Mouse (Mus musculus): ENCODE measurements around the gene 4933406M09Rik. TPM values are rescaled to one million over a fixed set of nuclear protein-coding genes. Genes with fewer than 3 reads are reported as not detected.
A peak's percentile ranks its signal among the peaks of the same experiment; 100 is the strongest.

The 4933406M09Rik gene
- polyA plus RNA-seq, 1 experiment from 2014 or later: not detected

DNA sequence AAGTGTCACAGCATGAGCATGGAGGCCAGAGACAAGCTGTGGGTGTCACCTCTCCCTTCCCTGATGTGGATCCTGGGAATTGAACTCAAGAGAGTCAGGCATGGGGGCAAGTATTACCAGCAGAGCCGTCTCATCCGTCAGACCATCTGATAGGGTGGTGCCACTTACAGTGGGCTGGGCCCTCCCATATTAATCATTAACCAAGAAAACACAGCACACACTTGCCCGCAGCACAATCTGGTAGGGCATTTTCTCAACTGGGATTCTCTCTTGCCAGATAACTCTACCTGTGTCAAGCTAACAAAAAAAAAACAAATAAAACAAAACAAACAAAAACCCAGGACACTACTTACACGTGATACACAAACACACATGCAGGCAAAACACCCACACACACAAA is 28.3 kb upstream of the 4933406M09Rik start:
- Histone ChIP-seq H3K27ac (ENCODE audit: low read depth, low read length) (peak overlapping the region; percentile 41; the same call in 1 of the 2 replicates), H3K4me1 (replicated peaks; ENCODE audit: control insufficient read depth, insufficient read depth, low read length) (peaks cover 2% of the 10 kb centered on the region; the same call in 1 of the 2 replicates), H3K27me3 (replicated peaks; ENCODE audit: control insufficient read depth, insufficient read depth, low read length) (no peaks in the 10 kb centered on the region), H3K9ac (ENCODE audit: low read depth, low read length) (no peak overlapping the region), H3K36me3 (ENCODE audit: control insufficient read depth, insufficient read depth) (peaks cover 53% of the 10 kb centered on the region), H3K4me3 (ENCODE audit: low read depth, low read length) (no peak overlapping the region), H3K4me2 (replicated peaks; ENCODE audit: low read depth) (no peak overlapping the region; the same call in 1 of the 2 replicates), H3K9me3 (ENCODE audit: control insufficient read depth) (no peaks in the 10 kb centered on the region)
- WGBS: 44% methylated on average over 4 of the region's 4 CpGs
- no peak for ATAC-seq
- no peak for TF ChIP-seq CTCF (IDR thresholded peaks at IDR 0.05; ENCODE audit: low read depth)

DNA sequence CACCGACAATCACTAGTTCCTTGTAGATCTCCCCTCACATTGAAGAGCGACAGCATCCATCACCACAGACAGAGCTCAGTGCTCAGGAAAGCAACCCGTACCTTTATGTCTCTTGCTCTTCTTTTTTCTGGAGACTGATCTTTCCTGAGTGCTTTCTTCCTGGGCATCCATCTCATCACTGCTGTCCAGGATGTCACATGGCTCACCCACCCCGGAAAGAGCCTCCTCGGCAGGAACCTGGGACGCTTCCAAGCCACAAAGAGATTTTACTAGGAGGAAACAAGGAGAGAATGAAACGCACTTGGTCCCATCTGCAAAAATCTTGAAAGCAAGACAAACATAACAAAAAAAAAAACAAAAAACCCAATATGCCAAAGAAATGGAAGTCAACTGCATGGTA is 25.1 kb upstream of the 4933406M09Rik start:
- peak overlapping the region; percentile 80 for H3K4me2 ChIP-seq (replicated peaks; ENCODE audit: low read depth)
- peaks cover 3% of the 10 kb centered on the region; the same call in 1 of the 2 replicates for H3K4me1 ChIP-seq (replicated peaks; ENCODE audit: control insufficient read depth, insufficient read depth, low read length)
- no peaks in the 10 kb centered on the region for H3K9me3 ChIP-seq (ENCODE audit: control insufficient read depth)
- peak overlapping the region; percentile 87 for H3K4me3 ChIP-seq (ENCODE audit: low read depth, low read length)
- no peak overlapping the region for H3K27ac ChIP-seq (ENCODE audit: low read depth, low read length)
- peak overlapping the region; percentile 94 for H3K9ac ChIP-seq (ENCODE audit: low read depth, low read length)
- no peak for ATAC-seq
- no peak for TF ChIP-seq CTCF (IDR thresholded peaks at IDR 0.05; ENCODE audit: low read depth)
- H3K27me3 ChIP-seq (replicated peaks; ENCODE audit: control insufficient read depth, insufficient read depth, low read length): no peaks in the 10 kb centered on the region
- 59% methylated on average over 7 of the region's 7 CpGs for WGBS
- H3K36me3 ChIP-seq (ENCODE audit: control insufficient read depth, insufficient read depth): peaks cover 22% of the 10 kb centered on the region

- H3K27ac ChIP-seq (ENCODE audit: low read depth, low read length): peak overlapping the region; percentile 92
- peak; percentile 77 for ATAC-seq
- peaks cover 3% of the 10 kb centered on the region; the same call in 1 of the 2 replicates for H3K4me1 ChIP-seq (replicated peaks; ENCODE audit: control insufficient read depth, insufficient read depth, low read length)
- H3K27me3 ChIP-seq (replicated peaks; ENCODE audit: control insufficient read depth, insufficient read depth, low read length): no peaks in the 10 kb centered on the region
- TF ChIP-seq CTCF (IDR thresholded peaks at IDR 0.05; ENCODE audit: low read depth): no peak
- H3K4me3 ChIP-seq (ENCODE audit: low read depth, low read length): peak overlapping the region; percentile 87
- H3K4me2 ChIP-seq (replicated peaks; ENCODE audit: low read depth): peak overlapping the region; percentile 80
- peaks cover 15% of the 10 kb centered on the region for H3K36me3 ChIP-seq (ENCODE audit: control insufficient read depth, insufficient read depth)
- no peaks in the 10 kb centered on the region for H3K9me3 ChIP-seq (ENCODE audit: control insufficient read depth)
- H3K9ac ChIP-seq (ENCODE audit: low read depth, low read length): peak overlapping the region; percentile 94
- WGBS: under 1% methylated on average over 44 of the region's 44 CpGs
Observed at GRCm38 (mm10) chr1:134361195-134361856, 24.4 kb upstream of the 4933406M09Rik start.

DNA sequence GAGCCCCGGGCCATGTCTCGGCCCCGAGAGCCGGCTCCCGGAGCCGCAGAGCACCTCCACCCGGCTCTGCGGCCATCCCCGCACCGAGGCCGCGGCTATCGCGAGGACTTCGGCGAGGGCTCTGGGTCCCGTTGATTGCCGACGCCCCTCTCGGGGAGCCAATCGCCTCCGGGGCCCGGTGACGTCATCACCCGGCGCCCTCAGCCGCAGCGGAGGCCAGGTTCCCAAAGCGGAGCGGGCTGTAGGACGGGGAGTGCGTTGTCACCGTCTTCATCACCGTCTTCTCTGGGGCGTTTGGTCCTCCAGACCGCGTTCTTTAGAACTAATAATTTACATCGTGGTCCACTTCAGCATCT is 23.9 kb upstream of the 4933406M09Rik start, which contains the start of gene Tmem183a:
Gene Tmem183a (minus strand): TSS at position 123 of the 356 bp plus-strand sequence.
- H3K36me3 ChIP-seq (ENCODE audit: control insufficient read depth, insufficient read depth): peaks cover 14% of the 10 kb centered on the region
- H3K9ac ChIP-seq (ENCODE audit: low read depth, low read length): peak within 1 kb of the TSS; percentile 94
- 0% methylated on average over 38 of the region's 38 CpGs for WGBS
- peaks cover 3% of the 10 kb centered on the region; the same call in 1 of the 2 replicates for H3K4me1 ChIP-seq (replicated peaks; ENCODE audit: control insufficient read depth, insufficient read depth, low read length)
- peak within 1 kb of the TSS; percentile 80 for H3K4me2 ChIP-seq (replicated peaks; ENCODE audit: low read depth)
- H3K4me3 ChIP-seq (ENCODE audit: low read depth, low read length): peak within 1 kb of the TSS; percentile 87
- no peaks in the 10 kb centered on the region for H3K27me3 ChIP-seq (replicated peaks; ENCODE audit: control insufficient read depth, insufficient read depth, low read length)
- peak within 1 kb of the TSS; percentile 92 for H3K27ac ChIP-seq (ENCODE audit: low read depth, low read length)
- TF ChIP-seq CTCF (IDR thresholded peaks at IDR 0.05; ENCODE audit: low read depth): no peak
- no peaks in the 10 kb centered on the region for H3K9me3 ChIP-seq (ENCODE audit: control insufficient read depth)
- ATAC-seq: peak; percentile 95

GRCm38 (mm10) chr1:134363194-134363593 is 22.5 kb upstream of the 4933406M09Rik start:
- Histone ChIP-seq H3K36me3 (ENCODE audit: control insufficient read depth, insufficient read depth) (peaks cover 8% of the 10 kb centered on the region; the same call in 1 of the 2 replicates), H3K4me3 (ENCODE audit: low read depth, low read length) (no peak overlapping the region), H3K4me2 (replicated peaks; ENCODE audit: low read depth) (no peak overlapping the region), H3K9me3 (ENCODE audit: control insufficient read depth) (no peaks in the 10 kb centered on the region), H3K4me1 (replicated peaks; ENCODE audit: control insufficient read depth, insufficient read depth, low read length) (peaks cover 3% of the 10 kb centered on the region; the same call in 1 of the 2 replicates), H3K9ac (ENCODE audit: low read depth, low read length) (no peak overlapping the region), H3K27ac (ENCODE audit: low read depth, low read length) (no peak overlapping the region), H3K27me3 (replicated peaks; ENCODE audit: control insufficient read depth, insufficient read depth, low read length) (no peaks in the 10 kb centered on the region)
- TF ChIP-seq CTCF (IDR thresholded peaks at IDR 0.05; ENCODE audit: low read depth): no peak
- 82% methylated on average over 4 of the region's 4 CpGs for WGBS
- no peak for ATAC-seq

GRCm38 (mm10) chr1:134365491-134365890 is 20.2 kb upstream of the 4933406M09Rik start:
- H3K4me2 ChIP-seq (replicated peaks; ENCODE audit: low read depth): no peak overlapping the region
- H3K27ac ChIP-seq (ENCODE audit: low read depth, low read length): no peak overlapping the region
- no peaks in the 10 kb centered on the region for H3K27me3 ChIP-seq (replicated peaks; ENCODE audit: control insufficient read depth, insufficient read depth, low read length)
- ATAC-seq: no peak
- H3K9ac ChIP-seq (ENCODE audit: low read depth, low read length): no peak overlapping the region
- H3K9me3 ChIP-seq (ENCODE audit: control insufficient read depth): no peaks in the 10 kb centered on the region
- no peaks in the 10 kb centered on the region for H3K36me3 ChIP-seq (ENCODE audit: control insufficient read depth, insufficient read depth)
- H3K4me3 ChIP-seq (ENCODE audit: low read depth, low read length): no peak overlapping the region
- peaks cover 3% of the 10 kb centered on the region; the same call in 1 of the 2 replicates for H3K4me1 ChIP-seq (replicated peaks; ENCODE audit: control insufficient read depth, insufficient read depth, low read length)
- TF ChIP-seq CTCF (IDR thresholded peaks at IDR 0.05; ENCODE audit: low read depth): no peak
- WGBS: 53% methylated on average over 5 of the region's 5 CpGs

All from intestine, postnatal 0 days (tissue).